Mouse (Mus musculus) hindbrain, embryonic 15.5 days (tissue): ENCODE results near the gene Zdhhc6. TPM values are rescaled to one million over a fixed set of nuclear protein-coding genes. Genes with fewer than 3 reads are reported as not detected.
A peak's percentile ranks its signal among the peaks of the same experiment; 100 is the strongest.

Experiments
- ATAC-seq: fragments of 200-750 bp; cut with Nextera tagmentation; 2 replicates; pipeline ENCODE4 v1.8.0; 2017; ENCODE audit warnings: low read depth, moderate number of reproducible peaks, moderate TSS enrichment; ENCODE audit not compliant: low FRiP score
- H3K27ac ChIP-seq: fragments of 300-500 bp; sonication (generic); replicated peaks from 2 replicates; pipeline ENCODE4 v1.5.1; 2015; ENCODE audit warnings: mild to moderate bottlenecking, inconsistent platforms
- H3K27me3 ChIP-seq: fragments of 300-500 bp; sonication (generic); 2 replicates; pipeline ENCODE4 v1.6.1; 2015; ENCODE audit warnings: control low read depth, inconsistent platforms
- H3K36me3 ChIP-seq: fragments of 300-500 bp; sonication (generic); 2 replicates; pipeline ENCODE4 v1.6.1; 2015; ENCODE audit warnings: control low read depth, inconsistent platforms
- H3K4me1 ChIP-seq: fragments of 300-500 bp; sonication (generic); replicated peaks from 2 replicates; pipeline ENCODE4 v1.6.1; 2015; ENCODE audit warnings: control low read depth, inconsistent platforms
- H3K4me2 ChIP-seq: fragments of 300-500 bp; sonication (generic); 2 replicates; pipeline ENCODE4 v1.6.1; 2015; ENCODE audit warnings: moderate library complexity, mild to moderate bottlenecking, inconsistent platforms
- H3K4me3 ChIP-seq: fragments of 300-500 bp; sonication (generic); 2 replicates; pipeline ENCODE4 v1.5.1; 2015; ENCODE audit warnings: mild to moderate bottlenecking, inconsistent platforms
- H3K9ac ChIP-seq: fragments of 300-500 bp; sonication (generic); 2 replicates; pipeline ENCODE4 v1.6.1; 2015; ENCODE audit warnings: inconsistent platforms
- H3K9me3 ChIP-seq: fragments of 300-500 bp; sonication (generic); 2 replicates; pipeline ENCODE4 v1.6.1; 2016; ENCODE audit warnings: control low read depth, inconsistent platforms
- WGBS: fragments of 180-500 bp; shearing (Covaris S2); methylation state at CpG from one replicate; pipeline ENCODE4 v1.1.7; 2015; 5-methylcytosine and 5-hydroxymethylcytosine counted together
- polyA plus RNA-seq: library from polyadenylated mRNA; unstranded; fragments of >200 nt; fragmentation: Nextera tagmentation; extraction: Ambion mirVana; gene quantifications from 2 replicates; pipeline ENCODE4 v1.2.1, GENCODE M21; 2015

Gene Zdhhc6
- polyA plus RNA-seq = 67.4 and 71.1 TPM in 2 replicates

- peak; percentile 84 for ATAC-seq
- peak within 1 kb of the TSS; percentile 62 for H3K4me3 ChIP-seq
- peak within 1 kb of the TSS; percentile 75 for H3K27ac ChIP-seq
- no peaks in the 10 kb centered on the region for H3K27me3 ChIP-seq
- peaks cover 35% of the 10 kb centered on the region for H3K4me1 ChIP-seq
- peak within 1 kb of the TSS; percentile 83 for H3K9ac ChIP-seq
- peaks cover 12% of the 10 kb centered on the region for H3K36me3 ChIP-seq
- H3K4me2 ChIP-seq = peak within 1 kb of the TSS; percentile 87
- 0% methylated on average over 60 of the region's 60 CpGs for WGBS
- no peaks in the 10 kb centered on the region for H3K9me3 ChIP-seq
These were observed at the start of gene Zdhhc6 for GRCm38 (mm10) chr19:55315452-55316108. Zdhhc6 (minus strand) TSS chr19:55316032.

GRCm38 (mm10) chr19:55362606-55363005, 46.8 kb upstream of the Zdhhc6 start:
- Histone ChIP-seq H3K4me3 (no peak overlapping the region), H3K27ac (no peak overlapping the region), H3K9me3 (no peaks in the 10 kb centered on the region), H3K36me3 (no peaks in the 10 kb centered on the region), H3K9ac (no peak overlapping the region), H3K4me1 (no peaks in the 10 kb centered on the region), H3K27me3 (no peaks in the 10 kb centered on the region), H3K4me2 (no peak overlapping the region)
- ATAC-seq = no peak
- WGBS = 97% methylated on average over 9 of the region's 9 CpGs

GRCm38 (mm10) chr19:55350673-55351378, 35.0 kb upstream of the Zdhhc6 start:
- no peak for ATAC-seq
- H3K4me3 ChIP-seq = no peak overlapping the region
- no peaks in the 10 kb centered on the region for H3K9me3 ChIP-seq
- WGBS = 71% methylated on average over 9 of the region's 9 CpGs
- H3K4me2 ChIP-seq = no peak overlapping the region
- no peaks in the 10 kb centered on the region for H3K27me3 ChIP-seq
- no peaks in the 10 kb centered on the region for H3K36me3 ChIP-seq
- H3K4me1 ChIP-seq = no peaks in the 10 kb centered on the region
- no peak overlapping the region for H3K9ac ChIP-seq
- H3K27ac ChIP-seq = no peak overlapping the region

GRCm38 (mm10) chr19:55348187-55348586, 32.4 kb upstream of the Zdhhc6 start:
- no peaks in the 10 kb centered on the region for H3K4me1 ChIP-seq
- H3K4me3 ChIP-seq = no peak overlapping the region
- no peak for ATAC-seq
- no peaks in the 10 kb centered on the region for H3K27me3 ChIP-seq
- H3K9me3 ChIP-seq = no peaks in the 10 kb centered on the region
- H3K36me3 ChIP-seq = no peaks in the 10 kb centered on the region
- no peak overlapping the region for H3K27ac ChIP-seq
- no peak overlapping the region for H3K9ac ChIP-seq
- H3K4me2 ChIP-seq = no peak overlapping the region
- 95% methylated on average over 3 of the region's 3 CpGs for WGBS

GRCm38 (mm10) chr19:55343274-55343673, 27.4 kb upstream of the Zdhhc6 start:
- no peak overlapping the region for H3K4me2 ChIP-seq
- H3K4me3 ChIP-seq = no peak overlapping the region
- no peak overlapping the region for H3K27ac ChIP-seq
- H3K9me3 ChIP-seq = no peaks in the 10 kb centered on the region
- no peak overlapping the region for H3K9ac ChIP-seq
- ATAC-seq = no peak
- H3K36me3 ChIP-seq = no peaks in the 10 kb centered on the region
- WGBS = 92% methylated on average over 9 of the region's 9 CpGs
- H3K4me1 ChIP-seq = no peaks in the 10 kb centered on the region
- H3K27me3 ChIP-seq = no peaks in the 10 kb centered on the region

GRCm38 (mm10) chr19:55342423-55342822, 26.6 kb upstream of the Zdhhc6 start:
- Histone ChIP-seq H3K27ac (no peak overlapping the region), H3K27me3 (no peaks in the 10 kb centered on the region), H3K4me2 (no peak overlapping the region), H3K9ac (no peak overlapping the region), H3K4me3 (no peak overlapping the region), H3K36me3 (no peaks in the 10 kb centered on the region), H3K9me3 (no peaks in the 10 kb centered on the region), H3K4me1 (no peaks in the 10 kb centered on the region)
- ATAC-seq = no peak
- WGBS = 91% methylated on average over 7 of the region's 7 CpGs

GRCm38 (mm10) chr19:55341377-55341776, 25.5 kb upstream of the Zdhhc6 start:
- no peak overlapping the region for H3K4me2 ChIP-seq
- H3K36me3 ChIP-seq = no peaks in the 10 kb centered on the region
- no peak overlapping the region for H3K27ac ChIP-seq
- 69% methylated on average over 3 of the region's 3 CpGs for WGBS
- H3K4me3 ChIP-seq = no peak overlapping the region
- H3K9me3 ChIP-seq = no peaks in the 10 kb centered on the region
- H3K9ac ChIP-seq = no peak overlapping the region
- H3K27me3 ChIP-seq = no peaks in the 10 kb centered on the region
- no peaks in the 10 kb centered on the region for H3K4me1 ChIP-seq
- ATAC-seq = no peak

- no peak overlapping the region for H3K4me3 ChIP-seq
- H3K4me2 ChIP-seq = no peak overlapping the region
- no peak for ATAC-seq
- WGBS = 77% methylated on average over 6 of the region's 6 CpGs
- H3K4me1 ChIP-seq = no peaks in the 10 kb centered on the region
- H3K9me3 ChIP-seq = no peaks in the 10 kb centered on the region
- H3K27ac ChIP-seq = no peak overlapping the region
- H3K36me3 ChIP-seq = no peaks in the 10 kb centered on the region
- no peaks in the 10 kb centered on the region for H3K27me3 ChIP-seq
- no peak overlapping the region for H3K9ac ChIP-seq
These were observed 24.7 kb upstream of the Zdhhc6 start for GRCm38 (mm10) chr19:55340521-55340920.

- Histone ChIP-seq H3K27ac (no peak overlapping the region), H3K4me1 (no peaks in the 10 kb centered on the region), H3K27me3 (no peaks in the 10 kb centered on the region), H3K4me2 (no peak overlapping the region), H3K9me3 (no peaks in the 10 kb centered on the region), H3K4me3 (no peak overlapping the region), H3K36me3 (no peaks in the 10 kb centered on the region), H3K9ac (no peak overlapping the region)
- WGBS = 94% methylated on average over 10 of the region's 10 CpGs
- ATAC-seq = no peak
These were observed 21.8 kb upstream of the Zdhhc6 start for GRCm38 (mm10) chr19:55337664-55338063.

GRCm38 (mm10) chr19:55337066-55337465, 21.2 kb upstream of the Zdhhc6 start:
- H3K27me3 ChIP-seq = no peaks in the 10 kb centered on the region
- H3K9ac ChIP-seq = no peak overlapping the region
- no peak for ATAC-seq
- no peak overlapping the region for H3K4me3 ChIP-seq
- no peaks in the 10 kb centered on the region for H3K9me3 ChIP-seq
- no peaks in the 10 kb centered on the region for H3K4me1 ChIP-seq
- no peak overlapping the region for H3K4me2 ChIP-seq
- 79% methylated on average over 9 of the region's 9 CpGs for WGBS
- no peaks in the 10 kb centered on the region for H3K36me3 ChIP-seq
- no peak overlapping the region for H3K27ac ChIP-seq

GRCm38 (mm10) chr19:55336441-55336840, 20.6 kb upstream of the Zdhhc6 start:
- no peak for ATAC-seq
- H3K4me1 ChIP-seq = no peaks in the 10 kb centered on the region
- no peaks in the 10 kb centered on the region for H3K9me3 ChIP-seq
- H3K9ac ChIP-seq = no peak overlapping the region
- no peak overlapping the region for H3K4me3 ChIP-seq
- no peak overlapping the region for H3K27ac ChIP-seq
- H3K4me2 ChIP-seq = no peak overlapping the region
- 0 out of 2 replicates have a peak, but pooled peaks cover 4% of the 10 kb centered on the region for H3K36me3 ChIP-seq
- WGBS = 85% methylated on average over 12 of the region's 12 CpGs
- no peaks in the 10 kb centered on the region for H3K27me3 ChIP-seq

- no peak for ATAC-seq
- Histone ChIP-seq H3K27me3 (no peaks in the 10 kb centered on the region), H3K9me3 (no peaks in the 10 kb centered on the region), H3K4me2 (no peak overlapping the region), H3K4me1 (no peaks in the 10 kb centered on the region), H3K9ac (no peak overlapping the region), H3K36me3 (peaks cover 4% of the 10 kb centered on the region; the same call in 1 of the 2 replicates), H3K4me3 (no peak overlapping the region), H3K27ac (no peak overlapping the region)
- 97% methylated on average over 1 of the region's 1 CpGs for WGBS
These were observed 20.0 kb upstream of the Zdhhc6 start for GRCm38 (mm10) chr19:55335881-55336280.
